Mouse (Mus musculus) adrenal gland, adult (tissue): Measurements from ENCODE around the gene Sgms2.
"Not testable (repeated sequence)": the region's sequence is repeated elsewhere in the genome, so short reads cannot be mapped to it uniquely, and the experiment has no call there.

Source experiments
- DNase-seq, 2 experiments: peaks; one replicate each; pipeline ENCODE4 v3.0.0; 2022 to 2023; ENCODE audit warnings: low spot score in 1 of 2; ENCODE audit not compliant: inconsistent age in 2 of 2

Gene Sgms2

DNA sequence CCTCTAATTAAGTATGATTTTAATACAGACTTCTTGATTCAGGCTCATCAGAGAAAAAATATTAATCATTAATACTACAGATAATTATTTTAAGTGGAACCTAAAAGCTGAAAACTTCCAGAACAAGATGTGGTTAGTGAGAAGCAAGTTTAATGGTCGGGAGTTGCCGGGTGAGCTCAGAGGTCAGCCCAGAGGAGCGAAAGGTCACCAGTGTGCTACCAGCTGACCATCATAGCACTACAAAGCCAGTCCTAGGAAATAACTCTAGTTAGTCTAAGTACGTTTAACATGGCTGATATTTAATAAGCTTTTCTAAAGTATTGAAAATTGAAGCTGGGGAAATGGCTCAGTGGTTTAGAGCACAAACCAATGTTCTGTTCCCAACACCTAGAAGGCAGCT lies 129.3 kb downstream of the Sgms2 start:
- DNase-seq: no peak

DNA sequence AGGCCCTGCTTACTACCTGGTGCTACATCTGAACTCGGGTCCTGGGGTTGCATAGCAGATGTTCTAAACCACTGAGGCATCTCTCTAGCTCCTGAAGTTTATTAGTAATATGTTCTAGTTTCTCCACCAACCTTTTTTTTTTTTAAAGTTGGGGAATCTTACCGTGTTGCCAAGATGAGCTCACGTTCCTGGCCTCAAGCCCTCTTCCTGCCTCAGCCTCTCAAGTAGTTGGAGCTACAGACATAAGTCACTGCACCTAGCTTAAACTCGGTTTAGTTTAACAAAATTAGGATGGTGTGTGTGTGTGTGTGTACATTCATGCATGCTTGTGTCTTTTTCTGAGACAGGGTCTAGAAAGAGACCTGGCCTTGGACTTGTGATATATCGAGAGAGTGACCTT lies 132.2 kb downstream of the Sgms2 start:
- DNase-seq: no peak

DNA sequence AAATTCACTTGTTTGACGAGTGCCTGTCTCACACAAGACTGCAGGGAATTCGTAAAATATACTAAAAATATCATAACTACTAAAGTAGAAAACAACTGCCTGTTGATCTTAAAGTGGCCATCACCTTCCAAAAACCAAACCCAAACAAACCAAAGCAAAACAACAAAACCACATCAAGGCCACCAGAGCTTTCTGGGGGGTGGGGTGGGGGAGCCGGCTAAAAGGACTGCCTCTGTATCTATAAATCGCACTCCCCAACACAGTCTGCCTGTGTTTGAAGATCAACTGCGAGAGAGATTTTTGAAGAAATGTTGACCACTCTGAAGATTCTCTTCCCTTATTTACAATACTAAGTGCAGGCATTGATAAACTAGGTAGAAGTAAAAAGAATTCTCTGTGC lies 133.0 kb downstream of the Sgms2 start:
- DNase-seq: no peak

GRCm38 (mm10) chr3:131357643-131358042 lies 133.6 kb downstream of the Sgms2 start:
- peak in 1 of 2 experiments; percentile 36 for DNase-seq

DNA sequence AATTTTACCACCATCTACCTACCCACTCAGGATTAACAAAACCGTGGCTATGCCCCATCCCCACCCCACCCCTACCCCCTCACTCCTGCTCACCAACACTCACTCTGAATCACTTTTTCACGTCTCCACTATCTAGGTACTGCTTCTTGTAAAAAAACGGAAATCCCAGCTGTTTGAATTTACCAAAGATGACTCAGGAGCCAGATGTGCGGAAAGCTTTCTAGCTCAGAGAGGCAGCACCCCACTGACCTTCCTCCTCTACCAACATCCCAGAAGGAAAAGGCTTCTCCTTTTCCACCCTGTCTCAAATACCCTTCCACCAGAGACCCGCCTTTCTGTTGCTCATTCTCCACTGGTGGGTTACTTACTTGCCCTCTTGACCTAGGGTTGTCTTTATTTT lies 135.2 kb downstream of the Sgms2 start:
- DNase-seq: no peak

- DNase-seq: no peak
Measured at GRCm38 (mm10) chr3:131350539-131350938, 140.7 kb downstream of the Sgms2 start.

DNA sequence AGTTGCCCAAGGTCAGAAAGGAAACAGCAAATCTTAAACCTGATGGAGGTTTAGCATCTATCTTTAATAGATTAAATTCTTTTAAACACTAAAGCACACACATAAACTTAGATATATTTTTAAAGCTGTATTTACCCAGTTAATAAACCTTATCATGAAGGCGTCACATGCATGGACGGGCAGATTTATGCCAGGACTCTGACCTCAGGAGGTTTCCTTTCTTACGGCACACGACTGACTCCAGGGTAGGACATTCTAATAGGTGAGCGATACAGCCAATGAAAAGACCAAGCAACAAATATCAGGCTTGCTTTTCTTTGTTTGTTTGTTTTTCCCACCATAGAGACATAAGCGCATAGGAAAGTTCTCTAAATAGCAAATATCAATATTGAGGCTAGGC lies 142.2 kb downstream of the Sgms2 start:
- DNase-seq: no peak

DNA sequence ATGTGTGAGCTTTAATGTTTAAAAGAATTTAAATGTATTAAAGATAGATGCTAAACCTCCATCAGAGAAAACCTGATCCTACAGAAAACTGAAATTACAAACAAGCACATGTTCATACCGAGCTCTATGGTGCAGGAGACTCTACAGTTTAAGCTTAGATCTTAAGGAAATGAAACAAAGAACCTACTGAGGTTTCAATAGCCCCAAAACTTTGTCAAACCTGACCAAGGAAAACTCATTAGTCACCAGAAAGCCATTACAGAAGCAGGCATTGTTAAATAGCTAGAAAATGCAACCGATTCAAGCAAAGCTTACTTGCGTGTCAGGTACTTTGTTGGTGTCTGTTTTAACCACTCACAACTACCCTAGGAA lies 142.6 kb downstream of the Sgms2 start:
- no peak for DNase-seq

- DNase-seq: peak; percentile 38 to 72
Measured at GRCm38 (mm10) chr3:131347831-131348578, 143.2 kb downstream of the Sgms2 start.

GRCm38 (mm10) chr3:131345903-131346302 lies 145.3 kb downstream of the Sgms2 start:
- DNase-seq: no peak

- no peak for DNase-seq
Measured at GRCm38 (mm10) chr3:131343311-131343710, 147.9 kb downstream of the Sgms2 start.

- no peak for DNase-seq
Measured at GRCm38 (mm10) chr3:131340885-131341284, 150.3 kb downstream of the Sgms2 start.

DNA sequence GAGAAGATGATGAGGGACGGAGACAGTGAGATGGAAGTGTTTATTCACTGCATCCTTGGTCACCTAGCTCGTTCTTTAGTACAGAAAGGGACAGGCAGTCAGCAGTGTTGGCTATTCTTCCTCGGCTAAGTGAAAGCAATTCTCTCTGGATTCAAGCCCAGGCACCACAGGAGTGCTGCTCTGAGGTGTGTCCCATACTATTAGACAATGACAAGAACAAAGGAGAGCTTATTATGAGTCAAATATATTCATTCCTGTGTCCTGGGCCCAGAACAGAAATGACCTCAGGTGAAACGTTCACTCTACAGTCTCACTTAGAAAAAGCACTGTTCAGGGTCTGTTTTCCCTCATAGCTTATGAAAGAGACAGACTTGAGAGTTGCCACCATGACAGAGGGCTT lies 151.9 kb downstream of the Sgms2 start:
- DNase-seq: no peak

DNA sequence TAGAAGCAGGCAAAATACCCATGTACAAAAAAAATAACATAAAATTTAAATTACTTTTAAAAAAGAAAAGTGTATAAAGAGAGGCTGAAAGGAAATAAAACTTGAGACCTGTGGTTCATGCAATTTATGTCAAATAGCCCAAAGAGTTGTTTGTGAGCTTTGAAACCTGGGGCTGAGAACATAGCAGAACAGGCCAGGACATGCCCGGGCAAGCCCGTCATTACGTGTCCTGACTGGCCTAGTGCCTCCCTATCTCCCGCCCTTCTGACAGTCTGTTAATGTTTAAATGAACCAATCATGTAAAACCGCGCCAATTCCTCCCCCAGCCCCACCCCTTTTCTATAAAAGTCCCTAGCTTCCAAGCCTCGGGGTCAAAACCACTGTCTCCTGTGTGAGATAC lies 153.5 kb downstream of the Sgms2 start:
- not testable (repeated sequence) for DNase-seq

DNA sequence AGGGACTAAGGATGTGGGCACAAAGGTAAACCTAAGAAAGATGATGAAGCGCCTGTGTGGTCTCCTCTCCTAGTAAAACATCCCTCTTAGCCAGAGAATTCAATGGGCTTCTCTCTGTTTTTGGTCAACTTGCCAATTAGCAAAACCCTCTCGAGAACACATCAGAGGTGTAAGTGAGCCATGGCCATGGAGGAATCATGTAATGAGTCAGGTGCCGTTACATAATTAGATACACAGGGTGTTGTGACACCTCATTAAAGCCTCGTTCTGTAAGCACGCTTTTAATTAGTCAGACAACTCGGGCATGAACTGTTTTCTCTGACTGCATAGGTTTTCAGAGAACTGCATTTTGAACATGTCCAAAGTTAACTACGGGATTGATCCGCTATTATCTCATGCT lies 154.6 kb downstream of the Sgms2 start:
- DNase-seq: no peak

- no peak for DNase-seq
Measured at GRCm38 (mm10) chr3:131335117-131335547, 156.1 kb downstream of the Sgms2 start.

- DNase-seq: no peak
Measured at GRCm38 (mm10) chr3:131327189-131327588, 164.0 kb downstream of the Sgms2 start.

- DNase-seq: no peak
Measured at GRCm38 (mm10) chr3:131326637-131327036, 164.6 kb downstream of the Sgms2 start.

DNA sequence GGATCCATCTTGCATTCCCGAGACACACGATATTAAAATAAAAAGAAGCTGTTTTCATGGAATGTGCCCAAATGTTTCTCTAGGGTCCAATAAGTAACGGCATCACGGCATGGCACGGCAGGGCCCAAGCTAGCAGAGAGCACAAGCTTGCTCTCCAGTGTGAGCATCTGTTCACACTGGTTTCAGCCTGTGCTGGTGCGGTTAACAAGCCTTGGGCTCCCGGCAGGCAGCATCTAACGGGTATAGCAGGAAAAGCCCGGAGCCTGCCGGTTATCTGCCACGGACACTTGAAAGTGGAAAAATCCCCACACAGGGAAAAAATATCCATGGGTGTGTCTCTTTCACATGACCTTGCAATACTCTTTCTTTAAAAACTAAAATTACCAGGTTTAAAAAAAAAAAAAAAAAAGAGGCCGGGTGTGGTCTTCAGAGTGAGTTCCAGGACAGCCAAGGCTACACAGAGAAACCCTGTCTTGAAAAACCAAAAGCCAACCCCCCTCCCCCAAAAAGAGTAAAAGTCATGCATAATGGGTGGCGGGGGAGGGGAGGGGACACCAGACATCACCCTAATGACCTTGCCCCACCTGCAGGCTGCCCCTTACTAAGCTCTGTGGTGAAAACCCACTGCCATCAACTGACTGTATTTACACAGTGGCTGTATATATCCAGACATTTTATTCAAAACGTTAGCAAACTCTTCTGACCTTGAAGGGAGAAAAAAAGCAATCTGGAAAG lies 169.0 kb downstream of the Sgms2 start:
- no peak for DNase-seq

GRCm38 (mm10) chr3:131320184-131320583 lies 171.0 kb downstream of the Sgms2 start:
- peak; percentile 77 to 95 for DNase-seq

DNA sequence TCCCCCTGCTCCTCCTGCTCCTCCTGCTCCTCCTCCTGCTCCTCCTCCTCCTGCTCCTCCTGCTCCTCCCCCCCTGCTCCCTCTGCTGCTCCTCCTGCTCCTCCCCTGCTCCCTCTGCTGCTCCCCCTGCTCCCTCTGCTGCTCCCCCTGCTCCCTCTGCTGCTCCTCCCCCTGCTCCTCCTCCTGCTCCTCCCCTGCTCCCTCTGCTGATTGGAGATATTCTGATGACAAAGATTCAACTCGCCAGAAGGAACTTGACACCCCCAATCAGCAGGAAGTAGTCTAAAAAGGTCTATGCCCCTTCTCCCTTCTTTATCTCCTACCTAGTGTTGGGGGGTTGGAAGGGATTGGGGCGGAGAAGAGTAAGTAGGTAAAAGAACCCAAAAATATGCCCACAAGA lies 173.0 kb downstream of the Sgms2 start:
- no peak for DNase-seq

DNA sequence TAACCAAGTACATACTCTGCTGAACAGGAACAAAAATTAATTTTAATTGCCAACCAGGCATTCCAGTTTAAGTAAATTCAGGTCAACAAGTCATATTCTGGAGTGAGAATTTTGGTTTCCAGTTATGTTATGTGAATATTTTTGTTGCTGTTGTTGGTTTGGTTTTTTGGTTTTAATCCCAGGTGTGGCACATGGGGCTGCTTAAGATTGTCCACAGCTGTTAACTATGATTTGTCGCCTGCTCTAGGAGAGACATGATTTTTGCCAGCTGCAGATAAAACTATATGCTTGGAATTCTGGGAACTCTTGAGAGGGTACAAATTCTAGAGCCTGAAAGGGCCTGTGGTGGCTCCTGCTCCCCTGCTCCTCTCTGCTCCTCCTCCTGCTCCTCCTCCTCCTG lies 174.1 kb downstream of the Sgms2 start:
- no peak for DNase-seq
